Mouse (Mus musculus): Measurements from ENCODE around the gene Dusp16. TPM values are rescaled to one million over a fixed set of nuclear protein-coding genes. Genes with fewer than 3 reads are reported as not detected.

Gene Dusp16
- polyA plus RNA-seq (2015; fragmentation: Nextera tagmentation; extraction: Ambion mirVana), result 3.7 and 4.7 TPM in 2 replicates

- Histone ChIP-seq H3K27ac (peak within 1 kb of the TSS; percentile 91), H3K27me3 (no peaks in the 10 kb centered on the region), H3K4me2 (peak within 1 kb of the TSS; percentile 86), H3K9me3 (replicated peaks) (no peaks in the 10 kb centered on the region), H3K4me1 (replicated peaks) (peaks cover 41% of the 10 kb centered on the region), H3K36me3 (no peaks in the 10 kb centered on the region), H3K9ac (peak within 1 kb of the TSS; percentile 95), H3K4me3 (replicated peaks) (peak within 1 kb of the TSS; percentile 83)
- ATAC-seq (ENCODE audit: low read depth) (peak; percentile 88), DNase-seq (peak; percentile 75)
- 0% methylated on average over 81 of the region's 108 CpGs for WGBS (ENCODE audit: insufficient replicate concordance)
Measured at GRCm38 (mm10) chr6:134792141-134793045, at the start of gene Dusp16. Dusp16 (minus strand) TSS chr6:134792625.

- Histone ChIP-seq H3K27ac (no peak overlapping the region), H3K36me3 (no peaks in the 10 kb centered on the region), H3K4me3 (replicated peaks) (no peak overlapping the region), H3K4me2 (no peak overlapping the region), H3K9me3 (replicated peaks) (no peaks in the 10 kb centered on the region), H3K4me1 (replicated peaks) (peaks cover 18% of the 10 kb centered on the region), H3K9ac (no peak overlapping the region), H3K27me3 (no peaks in the 10 kb centered on the region)
- ATAC-seq (ENCODE audit: low read depth) (no peak), DNase-seq (no peak)
- WGBS (ENCODE audit: insufficient replicate concordance), result 54% methylated on average over 2 of the region's 2 CpGs
Measured at GRCm38 (mm10) chr6:134840346-134840745, 47.9 kb upstream of the Dusp16 start.

- 67% methylated on average over 4 of the region's 4 CpGs for WGBS (ENCODE audit: insufficient replicate concordance)
- Histone ChIP-seq H3K9ac (no peak overlapping the region), H3K4me3 (replicated peaks) (no peak overlapping the region), H3K36me3 (no peaks in the 10 kb centered on the region), H3K4me1 (replicated peaks) (peaks cover 38% of the 10 kb centered on the region), H3K4me2 (no peak overlapping the region), H3K27ac (no peak overlapping the region), H3K27me3 (no peaks in the 10 kb centered on the region), H3K9me3 (replicated peaks) (no peaks in the 10 kb centered on the region)
- DNase-seq, result no peak
- ATAC-seq (ENCODE audit: low read depth), result no peak
Measured at GRCm38 (mm10) chr6:134838111-134838510, 45.7 kb upstream of the Dusp16 start.

- no peak overlapping the region for H3K4me3 ChIP-seq (replicated peaks)
- ATAC-seq (ENCODE audit: low read depth) (peak; percentile 37), DNase-seq (no peak)
- peak overlapping the region; percentile 3; the same call in 1 of the 2 replicates for H3K9ac ChIP-seq
- peaks cover 58% of the 10 kb centered on the region for H3K4me1 ChIP-seq (replicated peaks)
- WGBS (ENCODE audit: insufficient replicate concordance), result 44% methylated on average over 9 of the region's 9 CpGs
- H3K27me3 ChIP-seq, result no peaks in the 10 kb centered on the region
- no peaks in the 10 kb centered on the region for H3K36me3 ChIP-seq
- peak overlapping the region; percentile 34 for H3K4me2 ChIP-seq
- peak overlapping the region; percentile 54 for H3K27ac ChIP-seq
- no peaks in the 10 kb centered on the region for H3K9me3 ChIP-seq (replicated peaks)
Measured at GRCm38 (mm10) chr6:134834585-134835251, 42.3 kb upstream of the Dusp16 start.

- H3K36me3 ChIP-seq, result no peaks in the 10 kb centered on the region
- DNase-seq, result no peak
- peak overlapping the region; percentile 77 for H3K4me2 ChIP-seq
- H3K9me3 ChIP-seq (replicated peaks), result no peaks in the 10 kb centered on the region
- peak overlapping the region; percentile 85 for H3K9ac ChIP-seq
- H3K27me3 ChIP-seq, result no peaks in the 10 kb centered on the region
- peak overlapping the region; percentile 74 for H3K4me3 ChIP-seq (replicated peaks)
- 3% methylated on average over 10 of the region's 10 CpGs for WGBS (ENCODE audit: insufficient replicate concordance)
- peaks cover 59% of the 10 kb centered on the region for H3K4me1 ChIP-seq (replicated peaks)
- H3K27ac ChIP-seq, result peak overlapping the region; percentile 94
- no peak for ATAC-seq (ENCODE audit: low read depth)
Measured at GRCm38 (mm10) chr6:134830776-134831175, 38.4 kb upstream of the Dusp16 start.

GRCm38 (mm10) chr6:134829786-134830700 lies 37.6 kb upstream of the Dusp16 start, which contains the start of gene Crebl2:
Crebl2 (plus strand) TSS chr6:134830154.
- peaks cover 53% of the 10 kb centered on the region for H3K4me1 ChIP-seq (replicated peaks)
- ATAC-seq (ENCODE audit: low read depth) (peak; percentile 95), DNase-seq (peak; percentile 98)
- H3K9ac ChIP-seq, result peak within 1 kb of the TSS; percentile 85
- H3K9me3 ChIP-seq (replicated peaks), result no peaks in the 10 kb centered on the region
- H3K27me3 ChIP-seq, result no peaks in the 10 kb centered on the region
- H3K36me3 ChIP-seq, result no peaks in the 10 kb centered on the region
- peak within 1 kb of the TSS; percentile 77 for H3K4me2 ChIP-seq
- under 1% methylated on average over 55 of the region's 58 CpGs for WGBS (ENCODE audit: insufficient replicate concordance)
- H3K4me3 ChIP-seq (replicated peaks), result peak within 1 kb of the TSS; percentile 74
- peak within 1 kb of the TSS; percentile 94 for H3K27ac ChIP-seq

GRCm38 (mm10) chr6:134822844-134823243 lies 30.4 kb upstream of the Dusp16 start:
- H3K27ac ChIP-seq, result no peak overlapping the region
- ATAC-seq (ENCODE audit: low read depth), result no peak
- WGBS (ENCODE audit: insufficient replicate concordance), result 45% methylated on average over 10 of the region's 10 CpGs

GRCm38 (mm10) chr6:134820411-134820810 lies 28.0 kb upstream of the Dusp16 start:
- H3K36me3 ChIP-seq, result no peaks in the 10 kb centered on the region
- H3K4me1 ChIP-seq (replicated peaks), result no peaks in the 10 kb centered on the region; the same call in 1 of the 2 replicates
- H3K27ac ChIP-seq, result no peak overlapping the region
- H3K4me2 ChIP-seq, result no peak overlapping the region
- no peaks in the 10 kb centered on the region for H3K27me3 ChIP-seq
- WGBS (ENCODE audit: insufficient replicate concordance), result 57% methylated on average over 6 of the region's 6 CpGs
- no peaks in the 10 kb centered on the region for H3K9me3 ChIP-seq (replicated peaks)
- no peak overlapping the region for H3K4me3 ChIP-seq (replicated peaks)
- ATAC-seq (ENCODE audit: low read depth) (no peak), DNase-seq (no peak)
- H3K9ac ChIP-seq, result no peak overlapping the region

More at GRCm38 (mm10) chr6:134822844-134823243, 30.4 kb upstream of the Dusp16 start:
- no peak for DNase-seq
- Histone ChIP-seq H3K4me1 (replicated peaks) (no peaks in the 10 kb centered on the region; the same call in 1 of the 2 replicates), H3K4me2 (no peak overlapping the region), H3K4me3 (replicated peaks) (no peak overlapping the region), H3K9ac (no peak overlapping the region), H3K27me3 (no peaks in the 10 kb centered on the region), H3K36me3 (no peaks in the 10 kb centered on the region), H3K9me3 (replicated peaks) (no peaks in the 10 kb centered on the region)

- Histone ChIP-seq H3K27me3 (no peaks in the 10 kb centered on the region), H3K4me1 (replicated peaks) (no peaks in the 10 kb centered on the region; the same call in 1 of the 2 replicates), H3K4me3 (replicated peaks) (no peak overlapping the region), H3K4me2 (no peak overlapping the region), H3K27ac (no peak overlapping the region), H3K9ac (no peak overlapping the region), H3K9me3 (replicated peaks) (no peaks in the 10 kb centered on the region), H3K36me3 (no peaks in the 10 kb centered on the region)
- ATAC-seq (ENCODE audit: low read depth) (no peak), DNase-seq (no peak)
- WGBS (ENCODE audit: insufficient replicate concordance), result 50% methylated on average over 5 of the region's 5 CpGs
Measured at GRCm38 (mm10) chr6:134819741-134820140, 27.3 kb upstream of the Dusp16 start.

GRCm38 (mm10) chr6:134817051-134817928 lies 24.9 kb upstream of the Dusp16 start:
- Histone ChIP-seq H3K9ac (no peak overlapping the region), H3K4me3 (replicated peaks) (no peak overlapping the region), H3K9me3 (replicated peaks) (no peaks in the 10 kb centered on the region), H3K4me2 (no peak overlapping the region), H3K27me3 (no peaks in the 10 kb centered on the region), H3K27ac (no peak overlapping the region), H3K36me3 (no peaks in the 10 kb centered on the region), H3K4me1 (replicated peaks) (no peaks in the 10 kb centered on the region)
- ATAC-seq (ENCODE audit: low read depth) (no peak), DNase-seq (no peak)
- WGBS (ENCODE audit: insufficient replicate concordance), result 62% methylated on average over 12 of the region's 12 CpGs
